Mouse (Mus musculus) lung, adult 18-20 months (tissue): Measurements from ENCODE around the gene Zfp687.

ENCODE experiments used
- DNase-seq, 2 experiments: peaks; one replicate each; pipeline ENCODE4 v3.0.0; 2022; ENCODE audit warnings: mixed read lengths in 2 of 2

Gene Zfp687

DNA sequence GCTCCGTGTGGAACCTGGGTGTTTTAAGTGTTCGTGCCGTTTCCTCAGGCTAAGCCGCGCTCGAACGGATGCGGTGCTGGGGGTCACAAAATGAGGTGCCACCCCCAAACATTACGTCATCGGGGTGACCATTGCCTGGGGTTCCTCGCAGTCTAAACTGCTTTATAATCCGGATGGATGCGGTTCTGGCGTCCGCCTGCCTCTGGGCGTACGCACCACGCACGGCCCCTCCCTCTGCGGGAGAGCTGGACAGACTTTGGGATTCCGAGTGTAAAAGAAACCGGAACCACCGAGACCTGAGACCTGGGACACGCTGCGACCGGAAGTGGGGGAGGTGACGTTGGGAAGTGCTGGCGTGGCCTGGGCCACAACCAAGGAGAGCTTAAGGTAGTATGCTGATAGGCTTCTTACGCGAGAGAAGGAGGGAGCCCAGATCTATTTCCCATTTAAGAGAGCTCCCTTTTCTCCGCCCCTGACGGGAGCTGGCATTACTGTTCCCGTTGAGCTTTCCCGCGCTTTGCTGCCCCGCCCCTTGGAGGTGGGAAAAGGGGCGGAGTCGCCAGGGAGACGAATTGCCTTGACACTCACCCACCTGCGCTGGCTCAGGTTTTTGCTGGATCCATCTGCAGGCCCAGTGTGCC, 763 bp upstream of the Zfp687 start:
- peak; percentile 97 to 98 for DNase-seq

DNA sequence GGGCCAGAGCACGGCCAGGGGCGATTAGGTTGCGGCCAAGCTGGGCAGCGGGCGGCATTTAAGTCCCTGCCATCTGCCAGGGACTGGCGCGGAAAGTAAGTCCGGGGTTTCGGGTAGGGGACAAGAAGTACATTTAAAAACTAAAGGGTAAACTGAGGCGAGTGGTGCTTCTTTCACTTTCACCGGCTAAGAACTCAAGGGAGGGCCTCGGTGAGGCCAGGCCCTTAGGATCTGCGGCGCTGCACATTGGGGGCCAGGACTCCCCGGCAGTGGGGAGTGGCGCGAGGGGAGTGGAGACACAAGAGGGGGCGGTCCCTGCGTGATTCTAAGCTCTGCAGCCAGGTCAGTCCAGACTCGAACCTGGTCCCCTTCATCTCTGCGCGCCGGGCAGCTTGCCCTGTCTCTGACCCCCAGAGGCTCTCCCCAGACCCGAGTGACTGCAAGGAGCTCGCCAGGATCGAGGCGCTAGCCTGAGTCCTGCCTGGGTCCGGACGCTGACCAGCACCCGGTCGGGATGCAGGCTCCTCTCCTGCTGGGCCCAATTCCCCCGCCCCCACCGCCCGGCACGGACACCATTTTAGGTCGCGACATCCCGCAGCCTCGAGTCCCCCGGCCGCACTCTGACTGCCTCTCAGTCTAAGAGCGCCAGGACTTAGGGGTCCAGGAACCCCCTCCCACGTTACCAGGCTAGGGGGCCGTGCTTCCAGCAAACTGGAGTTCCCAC, 658 bp downstream of the Zfp687 start:
- peak; percentile 68 to 71 for DNase-seq

DNA sequence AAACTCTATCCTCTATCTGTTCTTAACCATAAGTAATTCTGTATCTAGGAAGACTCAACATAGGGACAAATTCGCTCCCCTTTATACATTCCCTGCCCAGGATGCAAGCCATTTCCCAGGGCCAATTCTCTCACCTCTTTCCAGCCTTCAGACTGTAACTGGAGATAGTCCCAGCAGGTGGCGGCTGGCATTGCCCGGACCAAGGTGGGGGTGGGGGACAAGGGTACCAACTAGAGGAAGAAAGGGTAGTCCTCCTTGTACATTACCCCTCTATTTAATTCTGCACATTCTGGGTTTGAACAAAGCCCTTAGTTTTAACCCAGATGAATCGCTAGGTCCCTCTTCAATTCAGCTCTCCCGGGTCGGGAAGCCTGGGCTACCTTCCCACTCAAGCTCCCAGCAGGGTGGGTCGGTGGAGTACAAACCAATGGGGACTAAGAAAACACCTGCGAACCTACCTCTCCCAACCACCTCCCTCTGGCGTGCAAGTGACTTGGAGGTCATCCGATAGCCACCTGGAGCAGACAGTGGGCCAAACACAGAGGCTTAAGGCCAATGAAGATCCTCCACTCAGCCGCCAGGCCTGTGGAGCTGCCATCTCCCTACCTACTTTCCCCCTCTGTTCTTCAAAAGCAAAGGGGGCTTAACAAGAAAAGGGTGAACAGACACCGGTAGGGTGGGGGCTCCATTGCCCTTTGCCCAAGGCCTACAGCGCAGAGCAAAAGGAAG, 1.4 kb downstream of the Zfp687 start:
- peak in 1 of 2 experiments; percentile 12 for DNase-seq

DNA sequence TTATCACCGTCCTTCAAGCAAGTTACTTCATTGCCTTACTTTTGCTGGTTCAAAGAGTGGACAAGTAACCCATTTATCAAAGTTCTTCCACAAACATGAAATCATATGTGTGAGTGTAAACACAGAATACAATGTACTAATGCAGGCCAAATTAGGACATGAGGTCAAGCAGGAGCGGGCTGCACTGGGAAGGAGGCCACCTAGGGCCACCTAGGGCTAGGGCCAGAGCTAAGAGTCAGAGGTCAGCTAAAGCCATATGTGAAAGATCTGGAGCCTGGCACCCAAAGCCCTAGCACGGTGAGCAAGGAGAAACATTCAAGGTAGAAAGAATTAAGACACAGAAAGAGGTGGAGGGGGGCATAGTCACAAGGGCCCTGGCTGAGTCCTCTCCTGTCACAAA, 2.3 kb downstream of the Zfp687 start:
- no peak for DNase-seq

DNA sequence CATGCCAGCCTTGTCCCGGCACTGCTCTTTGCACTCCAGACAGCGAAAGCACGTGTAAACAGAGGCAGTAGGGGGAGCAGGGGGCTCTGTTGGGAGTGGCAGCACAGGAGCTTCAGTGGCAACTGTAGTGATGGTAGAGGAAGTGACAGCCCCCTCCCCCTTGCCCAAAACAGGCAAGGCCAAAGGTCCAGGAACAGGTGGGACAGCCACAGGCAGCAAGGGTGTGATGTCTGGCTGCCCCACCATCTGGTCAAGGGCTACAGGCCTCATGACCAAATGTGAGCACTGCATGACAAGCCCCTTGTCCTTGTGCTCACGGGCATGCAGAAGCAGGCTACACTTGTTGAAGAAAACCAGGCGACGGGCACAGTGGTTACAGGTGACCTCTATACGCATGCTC, 4.9 kb downstream of the Zfp687 start:
- DNase-seq, result no peak

DNA sequence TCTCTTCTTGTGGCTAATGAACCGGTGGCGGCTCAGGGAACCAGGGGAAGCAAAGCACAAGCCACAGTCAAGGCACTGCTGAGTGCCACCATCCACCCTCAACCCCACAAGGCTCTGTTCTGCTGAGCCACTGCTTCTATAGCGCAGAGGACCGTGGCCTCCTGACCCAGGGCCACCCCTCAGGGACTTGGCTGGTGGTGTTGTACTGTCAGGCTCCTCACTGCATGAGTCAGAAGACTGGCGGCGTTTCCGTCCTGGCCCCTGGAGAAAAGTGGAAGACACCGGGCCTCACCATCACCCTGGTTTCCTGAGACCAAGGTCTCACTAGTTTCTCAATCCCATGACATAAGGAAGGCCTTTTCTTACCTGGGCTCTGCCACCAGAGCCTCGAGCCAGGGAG, 7.5 kb downstream of the Zfp687 start:
- no peak for DNase-seq

DNA sequence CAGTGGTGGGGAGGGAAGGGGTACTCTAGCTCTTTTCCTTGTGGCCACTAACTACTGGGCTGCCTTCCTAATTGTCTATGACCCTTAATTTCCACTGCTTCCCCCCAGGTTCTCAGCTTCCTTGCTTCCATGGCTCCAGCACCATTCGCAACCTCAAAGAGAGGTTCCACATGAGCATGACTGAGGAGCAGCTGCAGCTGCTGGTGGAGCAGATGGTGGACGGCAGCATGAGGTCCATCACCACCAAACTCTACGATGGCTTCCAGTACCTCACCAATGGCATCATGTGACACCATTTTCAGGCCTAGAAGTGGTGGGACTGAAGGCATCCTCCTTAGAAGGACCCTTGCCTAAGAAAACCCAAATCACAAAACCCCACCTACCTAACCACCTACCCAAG, 9.6 kb downstream of the Zfp687 start:
- DNase-seq, result no peak

DNA sequence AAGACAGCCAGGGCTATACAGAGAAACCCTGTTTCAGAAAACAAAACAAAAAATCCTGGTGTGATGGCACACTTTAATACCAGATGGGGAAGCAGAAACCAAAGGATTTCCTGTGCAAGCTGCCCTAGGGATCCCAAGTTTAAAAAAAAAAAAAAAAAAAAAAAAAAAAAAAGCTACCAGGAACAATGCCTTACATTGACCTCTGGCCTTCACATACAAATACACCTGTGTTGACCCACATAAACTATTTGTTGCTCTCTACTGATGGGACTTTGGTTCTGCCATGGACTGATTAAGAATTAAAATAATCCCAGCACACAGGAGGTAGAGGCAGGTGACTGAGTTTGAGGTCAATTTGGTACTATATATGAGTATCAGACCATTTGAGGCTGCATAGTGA, 12.0 kb downstream of the Zfp687 start:
- no peak for DNase-seq

DNA sequence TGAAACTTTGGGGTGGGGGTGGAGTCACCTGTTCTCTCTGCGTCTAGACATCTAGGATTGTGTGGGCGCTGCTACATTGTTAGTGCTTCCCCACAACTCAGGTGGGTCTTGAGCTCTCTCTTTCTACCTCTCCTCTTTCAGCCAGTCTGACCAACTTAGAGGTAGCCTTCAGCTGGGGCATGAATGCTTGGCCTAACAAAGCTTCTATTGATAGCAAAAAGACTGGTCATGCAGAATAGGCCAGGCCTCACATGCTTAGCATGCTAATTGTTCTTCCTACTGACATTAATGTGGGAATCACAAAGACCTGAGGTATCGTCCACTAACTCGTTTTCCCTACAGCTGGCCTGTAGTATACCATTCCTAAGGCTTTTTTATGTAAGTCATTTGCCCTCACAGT, 12.7 kb downstream of the Zfp687 start:
- no peak for DNase-seq

DNA sequence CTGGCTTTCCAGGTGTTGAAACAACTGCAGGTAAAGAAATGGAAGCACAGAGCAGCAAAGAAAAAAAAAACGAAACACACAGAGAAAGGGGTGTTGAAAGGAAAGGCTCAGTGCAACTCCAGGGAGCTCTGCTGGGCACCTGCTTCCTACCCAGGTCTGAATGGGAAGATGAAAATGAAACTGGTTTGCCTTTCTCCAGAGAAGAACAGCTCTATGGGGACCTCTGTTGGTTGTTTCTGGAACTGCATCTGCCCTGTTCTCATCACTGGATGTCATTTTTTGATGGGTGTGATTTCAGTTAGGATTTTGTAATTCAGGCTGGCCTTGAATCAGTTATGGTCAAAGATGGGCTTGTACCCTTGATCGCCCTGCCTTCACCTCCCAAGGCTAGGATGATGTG, 18.3 kb downstream of the Zfp687 start:
- DNase-seq, result peak; percentile 73 to 85

DNA sequence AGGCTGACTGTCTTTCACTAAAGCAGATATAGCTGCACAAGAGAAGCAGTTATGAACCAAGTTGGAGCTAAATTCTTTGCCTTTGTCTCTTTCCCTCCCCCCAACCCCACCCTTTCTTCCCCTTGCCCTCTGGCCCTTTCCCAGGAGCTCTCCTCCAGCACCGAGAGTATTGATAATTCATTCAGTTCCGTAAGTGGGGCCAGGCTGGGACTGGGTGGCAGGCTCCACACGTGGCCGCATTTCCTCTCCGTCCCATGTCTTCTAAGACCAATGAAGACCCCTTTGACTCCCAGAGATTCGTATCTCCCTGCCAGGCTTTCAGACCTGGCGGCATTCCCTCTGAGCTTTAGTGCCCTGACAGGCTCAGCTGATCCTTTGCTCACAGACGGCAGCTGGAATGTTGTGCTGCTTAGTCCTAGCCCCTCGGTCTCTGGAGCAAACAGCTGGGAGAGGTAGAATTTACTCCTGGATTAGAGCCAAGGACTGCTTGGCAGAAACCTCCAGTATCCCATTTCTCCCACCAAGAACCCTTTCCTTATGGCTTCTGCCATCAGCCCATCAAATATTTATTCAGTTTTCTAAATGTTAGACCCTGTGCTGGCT, 26.0 kb downstream of the Zfp687 start:
- DNase-seq, result peak in 1 of 2 experiments; percentile 24

DNA sequence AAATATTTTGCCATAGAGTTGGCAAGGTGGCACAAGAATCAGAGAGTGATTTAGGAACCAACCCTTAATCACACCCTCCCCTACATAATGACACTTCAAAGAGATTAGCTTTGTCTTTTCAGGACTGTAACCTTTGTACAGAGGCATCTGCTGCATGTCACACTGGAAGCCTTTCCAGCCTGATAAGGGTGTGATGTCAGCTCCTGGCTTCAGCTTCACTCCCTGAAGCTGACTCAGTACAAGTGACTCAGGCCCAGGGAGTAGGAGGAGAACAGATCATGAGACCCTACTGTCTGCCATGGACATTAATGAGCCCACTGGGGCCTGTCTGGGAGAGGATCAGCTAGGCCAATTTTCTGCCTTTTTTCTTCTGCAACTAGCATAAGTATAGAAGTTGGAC, 27.7 kb downstream of the Zfp687 start:
- DNase-seq, result peak; percentile 50 to 60

DNA sequence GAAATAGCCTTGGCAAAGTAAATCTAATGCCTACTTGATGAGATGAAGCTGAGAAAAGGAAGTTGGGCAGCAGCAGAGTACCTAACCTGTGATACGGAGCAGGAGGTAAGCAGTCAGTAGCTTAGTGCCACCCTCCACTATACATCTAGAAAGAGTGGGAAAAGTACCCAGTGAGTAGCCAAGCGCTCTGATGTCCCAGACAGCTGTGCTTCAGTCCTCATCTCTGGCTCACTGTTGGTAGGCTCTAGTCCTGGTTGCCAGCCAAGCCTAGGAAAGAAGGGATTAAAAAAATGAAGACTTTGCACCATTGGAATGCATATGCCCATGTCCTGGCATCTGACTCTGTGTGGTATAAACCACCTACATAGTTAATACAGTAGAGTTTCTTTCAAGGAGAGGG, 29.7 kb downstream of the Zfp687 start:
- no peak for DNase-seq

DNA sequence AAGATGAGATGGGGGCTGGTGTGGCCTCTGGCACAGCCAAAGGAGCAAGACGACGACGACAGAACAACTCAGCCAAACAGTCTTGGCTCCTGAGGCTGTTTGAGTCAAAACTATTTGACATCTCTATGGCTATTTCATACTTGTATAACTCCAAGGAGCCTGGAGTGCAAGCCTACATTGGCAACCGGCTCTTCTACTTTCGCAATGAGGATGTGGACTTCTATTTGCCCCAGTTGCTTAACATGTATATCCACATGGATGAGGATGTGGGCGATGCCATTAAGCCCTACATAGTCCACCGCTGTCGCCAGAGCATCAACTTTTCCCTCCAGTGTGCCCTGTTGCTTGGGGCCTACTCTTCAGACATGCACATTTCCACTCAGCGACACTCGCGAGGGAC, 30.9 kb downstream of the Zfp687 start:
- DNase-seq, result peak; percentile 68 to 79

DNA sequence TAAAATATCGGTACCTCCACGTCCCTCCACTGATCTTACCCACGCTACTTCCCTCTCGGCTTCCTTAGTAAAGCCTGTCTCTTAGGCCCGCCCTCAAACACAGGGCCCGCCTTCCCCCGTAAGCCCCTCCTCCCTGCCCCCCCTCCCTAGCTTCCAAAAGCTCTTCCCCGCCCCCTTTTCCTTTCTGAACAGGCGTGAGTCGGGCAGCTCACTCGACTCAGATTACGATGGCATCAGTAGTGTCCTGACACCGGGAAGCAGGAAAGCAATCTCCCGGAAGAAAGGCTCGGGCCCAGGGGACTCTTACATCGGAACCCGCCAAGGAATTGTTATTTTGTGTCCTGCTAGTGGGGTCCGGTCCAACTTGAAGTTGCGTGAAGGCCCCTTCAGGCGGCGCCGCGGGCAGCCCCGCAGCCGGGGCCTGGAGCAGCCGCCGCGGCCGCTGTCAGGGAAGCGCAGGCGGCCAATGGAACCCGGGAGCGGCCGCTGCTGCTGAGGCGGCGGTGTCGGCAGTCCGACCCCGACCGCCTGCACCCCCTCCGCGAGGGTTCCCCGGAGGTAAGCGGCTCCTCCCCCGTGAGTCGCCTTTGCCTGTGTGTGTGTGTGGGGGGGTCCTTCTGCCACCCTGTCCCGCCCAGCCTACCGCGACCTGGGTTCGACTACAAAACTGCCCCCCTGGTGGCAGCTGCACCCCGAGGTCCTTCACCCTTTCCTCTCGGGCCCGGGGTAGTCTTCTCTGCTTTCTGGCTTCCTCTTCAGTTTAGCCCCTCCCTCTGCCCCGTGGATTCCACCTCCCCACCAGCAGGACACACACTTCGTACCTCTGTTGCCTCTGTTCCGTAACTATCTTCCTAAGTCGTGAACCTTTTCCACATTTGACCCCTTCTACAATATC, 40.5 kb downstream of the Zfp687 start, which contains the start of gene Pi4kb:
Gene Pi4kb, plus strand, starts transcription at position 204 of the 895 bp plus-strand sequence.
- DNase-seq, result peak; percentile 86 to 89

DNA sequence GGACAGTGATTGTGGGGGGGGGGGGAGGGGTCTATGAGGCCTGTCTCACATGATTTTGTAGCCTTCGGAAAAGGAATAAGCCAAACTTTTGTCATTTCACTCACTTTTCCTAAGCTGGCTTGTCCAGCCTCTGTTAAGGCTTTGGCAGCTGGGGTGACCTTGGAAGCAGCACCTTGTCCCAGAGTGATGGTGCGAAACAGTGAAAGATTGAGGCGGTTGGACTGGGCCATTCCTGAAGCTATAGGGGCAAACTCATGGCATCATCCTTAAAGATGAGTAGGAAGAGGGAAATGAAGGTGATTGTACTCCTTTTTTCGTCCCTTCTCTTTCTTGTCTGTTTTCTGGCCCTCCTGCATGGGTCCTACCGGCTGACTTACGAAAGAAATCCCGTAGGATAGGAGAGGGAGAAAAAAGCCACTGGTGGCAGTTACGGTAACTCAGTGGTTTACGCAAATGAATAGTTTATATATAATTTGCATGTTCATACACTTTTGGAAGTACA, 41.2 kb downstream of the Zfp687 start:
- DNase-seq, result no peak

DNA sequence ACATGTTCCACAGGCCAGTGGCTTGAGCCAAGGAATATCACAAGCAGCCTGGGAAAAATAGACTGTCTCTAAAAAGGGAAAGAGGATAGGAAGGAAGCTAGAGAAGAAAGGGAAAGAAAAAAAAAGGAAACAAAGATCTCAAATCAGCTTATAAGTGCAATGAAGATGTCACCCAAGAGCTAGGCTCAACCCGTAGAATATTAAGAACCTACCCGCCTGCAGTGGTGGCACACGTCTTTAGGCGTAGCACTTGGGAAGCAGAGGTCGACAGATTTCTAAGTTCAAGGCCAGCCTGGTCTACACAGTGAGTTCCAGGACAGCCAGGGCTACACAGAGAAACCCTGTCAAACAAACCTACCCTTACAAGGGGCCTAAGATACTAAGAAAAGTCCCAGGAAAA, 41.6 kb downstream of the Zfp687 start:
- DNase-seq, result no peak

DNA sequence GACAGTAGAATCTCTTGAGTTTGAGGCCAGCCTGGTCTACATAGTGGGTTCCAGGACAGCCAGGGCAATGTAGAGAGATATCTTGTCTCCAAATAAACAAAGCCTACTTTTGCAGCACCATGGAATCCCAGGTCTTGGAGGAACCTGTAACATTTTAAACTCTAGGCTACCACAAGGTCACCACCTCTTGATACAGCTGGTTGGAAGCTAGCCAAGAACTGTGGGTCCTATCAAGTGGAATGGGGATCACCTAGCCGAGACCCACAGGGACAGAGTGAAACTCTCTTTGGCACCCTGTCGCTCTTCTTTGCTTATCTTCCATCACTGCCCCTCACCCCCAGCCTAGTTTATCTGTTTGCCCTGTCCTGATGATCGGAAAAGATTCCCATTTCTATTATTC, 42.7 kb downstream of the Zfp687 start:
- no peak for DNase-seq

DNA sequence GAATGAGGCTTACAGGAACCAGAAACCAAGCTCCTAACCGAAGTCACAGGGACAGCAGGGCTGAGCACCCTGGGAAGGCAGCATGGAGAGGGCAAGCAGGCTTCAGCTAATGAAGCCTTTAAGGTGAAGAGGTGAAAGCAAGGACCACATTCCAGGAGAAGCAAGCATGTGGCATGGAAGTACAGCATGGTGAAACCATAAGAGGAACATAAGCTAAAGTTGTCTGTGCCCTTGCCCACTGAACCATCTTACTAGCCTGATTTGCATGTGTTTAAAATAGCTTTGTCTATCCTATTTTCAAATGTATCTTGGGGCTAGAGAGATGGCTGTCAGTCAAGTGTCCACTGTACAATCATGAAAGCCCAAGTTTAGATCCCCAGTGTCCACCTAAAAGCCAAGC, 49.4 kb downstream of the Zfp687 start:
- no peak for DNase-seq

DNA sequence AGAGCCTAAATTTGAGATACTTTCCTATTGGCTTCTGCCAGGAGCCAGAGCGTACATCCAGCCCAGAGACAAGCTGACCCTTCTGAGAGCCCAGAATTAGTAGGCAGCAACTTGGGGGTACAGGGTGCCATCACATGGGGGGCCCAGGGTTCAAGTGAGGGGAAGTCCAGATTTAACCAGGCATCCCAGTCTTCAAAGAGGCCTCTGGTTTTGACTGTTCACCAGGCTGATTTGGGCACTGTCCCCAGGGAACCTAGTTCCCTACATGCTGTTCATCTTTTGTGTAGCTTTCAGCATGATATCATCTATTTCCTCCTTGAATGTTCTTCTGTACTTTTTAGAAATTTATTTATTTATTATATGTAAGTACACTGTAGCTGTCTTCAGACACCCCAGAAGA, 50.3 kb downstream of the Zfp687 start:
- no peak for DNase-seq

DNA sequence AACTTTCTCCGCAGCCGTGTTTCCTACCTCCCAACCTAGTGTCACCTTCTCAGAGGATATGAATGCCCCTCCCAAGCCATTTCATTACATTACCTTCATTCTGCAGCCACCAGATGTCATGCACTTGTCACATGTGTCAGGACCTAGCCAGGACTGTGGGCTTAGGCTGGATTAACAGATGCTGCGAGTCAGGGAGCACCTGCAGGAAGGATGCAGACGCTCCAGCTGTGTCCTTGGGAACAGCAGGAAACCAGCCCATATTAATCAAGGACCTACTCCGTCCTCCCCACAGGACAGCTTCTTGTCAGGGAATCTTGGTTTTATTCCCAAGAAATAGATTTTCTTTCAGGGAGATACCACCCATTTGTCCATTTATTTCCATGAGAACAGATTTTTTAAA, 54.9 kb downstream of the Zfp687 start:
- DNase-seq, result no peak

DNA sequence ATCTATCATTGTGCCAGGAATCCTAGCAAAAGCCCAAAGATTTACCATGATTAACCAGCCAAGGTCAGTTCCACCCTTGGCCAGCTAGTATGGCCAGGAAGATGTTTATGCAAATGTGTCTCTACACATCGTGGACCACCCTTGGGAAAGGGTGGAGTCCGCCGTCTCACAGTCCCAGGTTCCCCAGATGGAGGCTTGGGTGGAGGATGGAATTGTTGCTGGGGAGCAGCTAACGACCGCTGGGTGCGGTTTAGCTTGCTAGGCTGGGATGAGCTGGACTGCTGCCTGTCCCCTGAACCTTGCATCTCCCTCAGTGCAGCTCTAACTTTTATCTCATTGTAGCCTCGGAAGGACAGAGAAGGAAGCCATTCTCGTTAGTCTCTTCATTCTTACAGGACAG, 55.4 kb downstream of the Zfp687 start:
- DNase-seq, result no peak
